Mouse (Mus musculus) hindbrain, embryonic 11.5 days (tissue): ENCODE measurements around the gene H2-M3. TPM values are rescaled to one million over a fixed set of nuclear protein-coding genes. Genes with fewer than 3 reads are reported as not detected.
A peak's percentile ranks its signal among the peaks of the same experiment; 100 is the strongest.
"Not testable (repeated sequence)": the region's sequence is repeated elsewhere in the genome, so short reads cannot be mapped to it uniquely, and the experiment has no call there.

ENCODE experiments used
- ATAC-seq: fragments of 200-750 bp; cut with Nextera tagmentation; 2 replicates; pipeline ENCODE4 v1.8.0; 2017; ENCODE audit warnings: mild to moderate bottlenecking, moderate TSS enrichment, moderate library complexity; ENCODE audit not compliant: low FRiP score
- DNase-seq: peaks from one replicate; pipeline ENCODE4 v3.0.0-alpha.2; 2015; ENCODE audit warnings: low spot score
- H3K27ac ChIP-seq: fragments of 300-500 bp; sonication (generic); 2 replicates; pipeline ENCODE4 v1.5.1; 2014; ENCODE audit warnings: mild to moderate bottlenecking, low read depth, low read length
- H3K27me3 ChIP-seq: fragments of 300-500 bp; sonication (generic); 2 replicates; pipeline ENCODE4 v1.6.1; 2014; ENCODE audit warnings: mild to moderate bottlenecking, low read length, moderate library complexity, mixed read lengths; ENCODE audit not compliant: control insufficient read depth, insufficient read depth
- H3K36me3 ChIP-seq: fragments of 300-500 bp; sonication (generic); 2 replicates; pipeline ENCODE4 v1.6.1; 2014; ENCODE audit warnings: mild to moderate bottlenecking, low read length, moderate library complexity, mixed read lengths; ENCODE audit not compliant: control insufficient read depth, insufficient read depth
- H3K4me1 ChIP-seq: fragments of 300-500 bp; sonication (generic); replicated peaks from 2 replicates; pipeline ENCODE4 v1.6.1; 2014; ENCODE audit warnings: low read length, mixed read lengths; ENCODE audit not compliant: control insufficient read depth, insufficient read depth
- H3K4me2 ChIP-seq: fragments of 300-500 bp; sonication (generic); replicated peaks from 2 replicates; pipeline ENCODE4 v1.6.1; 2014; ENCODE audit warnings: mild to moderate bottlenecking, low read depth, low read length
- H3K4me3 ChIP-seq: fragments of 300-500 bp; sonication (generic); 2 replicates; pipeline ENCODE4 v1.5.1; 2014; ENCODE audit warnings: low read depth, low read length
- H3K9ac ChIP-seq: fragments of 300-500 bp; sonication (generic); 2 replicates; pipeline ENCODE4 v1.6.1; 2014; ENCODE audit warnings: low read depth, low read length
- H3K9me3 ChIP-seq: fragments of 300-500 bp; sonication (generic); 2 replicates; pipeline ENCODE4 v1.6.1; 2016; ENCODE audit warnings: low read length; ENCODE audit not compliant: control insufficient read depth
- WGBS: fragments of 180-500 bp; shearing (Covaris S2); extraction: QIAGEN DNeasy Blood & Tissue Kit; methylation state at CpG from one replicate; pipeline ENCODE4 v1.1.7; 2014; 5-methylcytosine and 5-hydroxymethylcytosine counted together
- polyA plus RNA-seq: library from polyadenylated mRNA; unstranded; fragments of >200 nt; fragmentation: Nextera tagmentation; extraction: Ambion mirVana; gene quantifications from 2 replicates; pipeline ENCODE4 v1.2.1, GENCODE M21; 2014

The H2-M3 gene
- 0.93 and 1.3 TPM in 2 replicates for polyA plus RNA-seq

GRCm38 (mm10) chr17:37270058-37270701 is at the start of gene H2-M3:
Gene H2-M3 (plus strand): TSS chr17:37270220.
- Histone ChIP-seq H3K27me3 (no peaks in the 10 kb centered on the region), H3K4me3 (peak within 1 kb of the TSS; percentile 48), H3K9ac (0 out of 2 replicates have a peak within 1 kb of the TSS, but pooled peaks have one; percentile 28), H3K4me1 (no peaks in the 10 kb centered on the region), H3K9me3 (no peaks in the 10 kb centered on the region), H3K36me3 (no peaks in the 10 kb centered on the region), H3K4me2 (peak within 1 kb of the TSS; percentile 80), H3K27ac (no peak within 1 kb of the TSS)
- 5% methylated on average over 26 of the region's 26 CpGs for WGBS
- DNase-seq: peak; percentile 91
- ATAC-seq: peak; percentile 98

- Histone ChIP-seq H3K4me3 (no peak overlapping the region), H3K9ac (no peak overlapping the region), H3K27me3 (no peaks in the 10 kb centered on the region), H3K4me2 (no peak overlapping the region), H3K36me3 (no peaks in the 10 kb centered on the region), H3K9me3 (no peaks in the 10 kb centered on the region), H3K4me1 (no peaks in the 10 kb centered on the region), H3K27ac (no peak overlapping the region)
- WGBS: 34% methylated on average over 1 of the region's 1 CpGs
- no peak for DNase-seq
- ATAC-seq: no peak
Observed at GRCm38 (mm10) chr17:37221879-37222278, 48.1 kb upstream of the H2-M3 start.

- not testable (repeated sequence) for DNase-seq, H3K4me2 ChIP-seq, H3K4me1 ChIP-seq, H3K36me3 ChIP-seq, H3K9ac ChIP-seq, ATAC-seq, H3K27ac ChIP-seq, H3K27me3 ChIP-seq, H3K9me3 ChIP-seq, H3K4me3 ChIP-seq
- 88% methylated on average over 2 of the region's 2 CpGs for WGBS
Observed at GRCm38 (mm10) chr17:37237230-37237629, 32.8 kb upstream of the H2-M3 start, which contains the start of gene Olfr97. Gene Olfr97 (minus strand): TSS chr17:37237330.

- H3K27ac ChIP-seq: no peak overlapping the region
- no peaks in the 10 kb centered on the region for H3K4me1 ChIP-seq
- H3K27me3 ChIP-seq: no peaks in the 10 kb centered on the region
- no peak for DNase-seq
- no peaks in the 10 kb centered on the region for H3K36me3 ChIP-seq
- no peak for ATAC-seq
- H3K9me3 ChIP-seq: no peaks in the 10 kb centered on the region
- WGBS: 53% methylated on average over 3 of the region's 3 CpGs
- H3K4me3 ChIP-seq: no peak overlapping the region
- no peak overlapping the region for H3K4me2 ChIP-seq
- H3K9ac ChIP-seq: no peak overlapping the region
Observed at GRCm38 (mm10) chr17:37242198-37242597, 27.8 kb upstream of the H2-M3 start.

GRCm38 (mm10) chr17:37246715-37247114 is 23.3 kb upstream of the H2-M3 start:
- peak; percentile 7 for DNase-seq
- Histone ChIP-seq H3K9me3 (no peaks in the 10 kb centered on the region), H3K4me2 (no peak overlapping the region), H3K4me3 (no peak overlapping the region), H3K27ac (no peak overlapping the region), H3K4me1 (no peaks in the 10 kb centered on the region), H3K27me3 (no peaks in the 10 kb centered on the region), H3K36me3 (no peaks in the 10 kb centered on the region), H3K9ac (no peak overlapping the region)
- ATAC-seq: no peak
- 39% methylated on average over 5 of the region's 5 CpGs for WGBS

GRCm38 (mm10) chr17:37249460-37249859 is 20.6 kb upstream of the H2-M3 start:
- Histone ChIP-seq H3K4me1 (no peaks in the 10 kb centered on the region), H3K27ac (no peak overlapping the region), H3K4me3 (no peak overlapping the region), H3K9me3 (no peaks in the 10 kb centered on the region), H3K36me3 (no peaks in the 10 kb centered on the region), H3K27me3 (no peaks in the 10 kb centered on the region), H3K9ac (no peak overlapping the region), H3K4me2 (no peak overlapping the region)
- DNase-seq (no peak), ATAC-seq (no peak)

GRCm38 (mm10) chr17:37250544-37250943 is 19.5 kb upstream of the H2-M3 start:
- H3K36me3 ChIP-seq: no peaks in the 10 kb centered on the region
- H3K4me1 ChIP-seq: no peaks in the 10 kb centered on the region
- H3K9ac ChIP-seq: no peak overlapping the region
- no peaks in the 10 kb centered on the region for H3K9me3 ChIP-seq
- no peak overlapping the region for H3K4me3 ChIP-seq
- H3K4me2 ChIP-seq: no peak overlapping the region
- ATAC-seq (no peak), DNase-seq (peak; percentile 6)
- 14% methylated on average over 1 of the region's 1 CpGs for WGBS
- no peak overlapping the region for H3K27ac ChIP-seq
- H3K27me3 ChIP-seq: no peaks in the 10 kb centered on the region

GRCm38 (mm10) chr17:37263626-37264025 is 6.4 kb upstream of the H2-M3 start, which contains the start of gene Olfr98:
Gene Olfr98 (minus strand): TSS chr17:37263749.
- ATAC-seq (no peak), DNase-seq (no peak)
- H3K27me3 ChIP-seq: no peaks in the 10 kb centered on the region
- no peak within 1 kb of the TSS for H3K4me3 ChIP-seq
- no peaks in the 10 kb centered on the region for H3K4me1 ChIP-seq
- H3K9me3 ChIP-seq: no peaks in the 10 kb centered on the region
- no peak within 1 kb of the TSS for H3K4me2 ChIP-seq
- 91% methylated on average over 1 of the region's 1 CpGs for WGBS
- H3K27ac ChIP-seq: no peak within 1 kb of the TSS
- H3K36me3 ChIP-seq: no peaks in the 10 kb centered on the region
- H3K9ac ChIP-seq: no peak within 1 kb of the TSS

GRCm38 (mm10) chr17:37270702-37271092 is 677 bp downstream of the H2-M3 start:
- no peaks in the 10 kb centered on the region for H3K36me3 ChIP-seq
- DNase-seq (no peak), ATAC-seq (peak; percentile 44)
- 73% methylated on average over 8 of the region's 8 CpGs for WGBS
- no peak overlapping the region for H3K27ac ChIP-seq
- H3K4me3 ChIP-seq: peak overlapping the region; percentile 48
- no peaks in the 10 kb centered on the region for H3K9me3 ChIP-seq
- peak overlapping the region; percentile 80 for H3K4me2 ChIP-seq
- H3K27me3 ChIP-seq: no peaks in the 10 kb centered on the region
- H3K4me1 ChIP-seq: no peaks in the 10 kb centered on the region
- H3K9ac ChIP-seq: no peak overlapping the region
